Mouse (Mus musculus) heart, postnatal 4 days (tissue): ENCODE results near the gene Dtd2. TPM values are rescaled to one million over a fixed set of nuclear protein-coding genes. Genes with fewer than 3 reads are reported as not detected.

ENCODE experiments used
- DNase-seq: peaks from one replicate; pipeline ENCODE4 v3.0.0; 2021
- total RNA-seq, 2 experiments: library from RNA; stranded (reverse); gene quantifications; 2 replicates each; pipeline ENCODE4 v1.2.3; 2021

The Dtd2 gene
- total RNA-seq, 2 experiments from 2014 or later = 8.6 to 8.7 TPM

- DNase-seq = no peak
These were observed 21.0 kb downstream of the Dtd2 start for GRCm38 (mm10) chr12:51985163-51985748.

- DNase-seq = no peak
These were observed 22.7 kb downstream of the Dtd2 start for GRCm38 (mm10) chr12:51983625-51984024.

GRCm38 (mm10) chr12:51976531-51976930 lies 29.8 kb downstream of the Dtd2 start:
- no peak for DNase-seq

GRCm38 (mm10) chr12:51974381-51974780 lies 31.9 kb downstream of the Dtd2 start:
- DNase-seq = no peak

GRCm38 (mm10) chr12:51972269-51973065 lies 33.8 kb downstream of the Dtd2 start:
- DNase-seq = peak; percentile 22

GRCm38 (mm10) chr12:51971070-51971664 lies 35.1 kb downstream of the Dtd2 start, which contains the start of gene Heatr5a:
Gene Heatr5a, minus strand, starts transcription at chr12:51971321.
- peak; percentile 95 for DNase-seq

- no peak for DNase-seq
These were observed 35.8 kb downstream of the Dtd2 start for GRCm38 (mm10) chr12:51970352-51971069.

- no peak for DNase-seq
These were observed 36.4 kb downstream of the Dtd2 start for GRCm38 (mm10) chr12:51969876-51970275.

- no peak for DNase-seq
These were observed 37.2 kb downstream of the Dtd2 start for GRCm38 (mm10) chr12:51969092-51969491.

GRCm38 (mm10) chr12:51967915-51968595 lies 38.2 kb downstream of the Dtd2 start:
- DNase-seq = no peak

- DNase-seq = no peak
These were observed 48.7 kb downstream of the Dtd2 start for GRCm38 (mm10) chr12:51957626-51958025.

- peak; percentile 16 for DNase-seq
These were observed 54.0 kb downstream of the Dtd2 start for GRCm38 (mm10) chr12:51952309-51952708.

- DNase-seq = peak; percentile 20
These were observed 58.8 kb downstream of the Dtd2 start for GRCm38 (mm10) chr12:51947498-51947945.

- DNase-seq = no peak
These were observed 61.0 kb downstream of the Dtd2 start for GRCm38 (mm10) chr12:51945331-51945730.

GRCm38 (mm10) chr12:51939848-51940247 lies 66.5 kb downstream of the Dtd2 start:
- no peak for DNase-seq

Other genes with a start within 250 kb of the Dtd2 start
- 10 to 100 TPM; 96.8 to 99.6 TPM for gene Hectd1, start 177.0 kb downstream of the Dtd2 start, total RNA-seq
- 10 to 100 TPM; 21.3 to 24.6 TPM for gene Heatr5a, start 35.2 kb downstream of the Dtd2 start, total RNA-seq
- not detected for gene Gpr33, start 21.6 kb upstream of the Dtd2 start, total RNA-seq
- gene Nubpl, start 91.2 kb upstream of the Dtd2 start, total RNA-seq = 1 to 10 TPM; 6.4 to 6.8 TPM